Mouse (Mus musculus): ENCODE data around the gene Tbxa2r. TPM values are rescaled to one million over a fixed set of nuclear protein-coding genes. Genes with fewer than 3 reads are reported as not detected.

Tbxa2r gene
- polyA plus RNA-seq, 1 experiment = 2.7 TPM

- Histone ChIP-seq H3K4me1 (ENCODE audit: control insufficient read depth, insufficient read depth, low read length) (no peaks in the 10 kb centered on the region), H3K27ac (ENCODE audit: insufficient read depth, low read length) (no peak overlapping the region), H3K4me3 (ENCODE audit: insufficient read depth, low read length) (no peak overlapping the region)
- TF ChIP-seq CTCF (IDR thresholded peaks at IDR 0.05; ENCODE audit: extremely low read depth, insufficient read depth, low read length) (no peak), POLR2A (IDR thresholded peaks at IDR 0.05; ENCODE audit: extremely low read depth, insufficient read depth, low read length) (no peak)
Measured at GRCm38 (mm10) chr10:81367207-81367495, 38.6 kb downstream of the Tbxa2r start.

- no peak overlapping the region for H3K4me3 ChIP-seq (ENCODE audit: insufficient read depth, low read length)
- peaks cover 7% of the 10 kb centered on the region; the same call in 1 of the 2 replicates for H3K4me1 ChIP-seq (ENCODE audit: control insufficient read depth, insufficient read depth, low read length)
- no peak overlapping the region for H3K27ac ChIP-seq (ENCODE audit: insufficient read depth, low read length)
- TF ChIP-seq CTCF (IDR thresholded peaks at IDR 0.05; ENCODE audit: extremely low read depth, insufficient read depth, low read length) (no peak), POLR2A (IDR thresholded peaks at IDR 0.05; ENCODE audit: extremely low read depth, insufficient read depth, low read length) (no peak)
Measured at GRCm38 (mm10) chr10:81375322-81375721, 46.8 kb downstream of the Tbxa2r start.

GRCm38 (mm10) chr10:81376561-81377361, 48.2 kb downstream of the Tbxa2r start:
- Histone ChIP-seq H3K4me1 (ENCODE audit: control insufficient read depth, insufficient read depth, low read length) (peaks cover 7% of the 10 kb centered on the region; the same call in 1 of the 2 replicates), H3K27ac (ENCODE audit: insufficient read depth, low read length) (no peak overlapping the region), H3K4me3 (ENCODE audit: insufficient read depth, low read length) (peak overlapping the region; percentile 89)
- no peak for TF ChIP-seq POLR2A (IDR thresholded peaks at IDR 0.05; ENCODE audit: extremely low read depth, insufficient read depth, low read length)
- no peak for TF ChIP-seq CTCF (IDR thresholded peaks at IDR 0.05; ENCODE audit: extremely low read depth, insufficient read depth, low read length)

- no peak overlapping the region for H3K27ac ChIP-seq (ENCODE audit: insufficient read depth, low read length)
- peaks cover 7% of the 10 kb centered on the region; the same call in 1 of the 2 replicates for H3K4me1 ChIP-seq (ENCODE audit: control insufficient read depth, insufficient read depth, low read length)
- peak overlapping the region; percentile 89 for H3K4me3 ChIP-seq (ENCODE audit: insufficient read depth, low read length)
- no peak for TF ChIP-seq POLR2A (IDR thresholded peaks at IDR 0.05; ENCODE audit: extremely low read depth, insufficient read depth, low read length)
- TF ChIP-seq CTCF (IDR thresholded peaks at IDR 0.05; ENCODE audit: extremely low read depth, insufficient read depth, low read length) = no peak
Measured at GRCm38 (mm10) chr10:81377362-81377664, 48.8 kb downstream of the Tbxa2r start.

- no peak for TF ChIP-seq CTCF (IDR thresholded peaks at IDR 0.05; ENCODE audit: extremely low read depth, insufficient read depth, low read length)
- peak; percentile 56; the same call in 1 of the 2 replicates for TF ChIP-seq POLR2A (IDR thresholded peaks at IDR 0.05; ENCODE audit: extremely low read depth, insufficient read depth, low read length)
- Histone ChIP-seq H3K4me1 (ENCODE audit: control insufficient read depth, insufficient read depth, low read length) (peaks cover 7% of the 10 kb centered on the region; the same call in 1 of the 2 replicates), H3K27ac (ENCODE audit: insufficient read depth, low read length) (no peak within 1 kb of the TSS), H3K4me3 (ENCODE audit: insufficient read depth, low read length) (peak within 1 kb of the TSS; percentile 89)
Measured at GRCm38 (mm10) chr10:81377793-81378552, 49.4 kb downstream of the Tbxa2r start, which contains the start of gene Fzr1. TSS of gene Fzr1 (minus strand) at chr10:81378516.

- no peak for TF ChIP-seq CTCF (IDR thresholded peaks at IDR 0.05; ENCODE audit: extremely low read depth, insufficient read depth, low read length)
- TF ChIP-seq POLR2A (IDR thresholded peaks at IDR 0.05; ENCODE audit: extremely low read depth, insufficient read depth, low read length) = 0 out of 2 replicates have a peak, but pooled peaks have one; percentile 15
- Histone ChIP-seq H3K4me3 (ENCODE audit: insufficient read depth, low read length) (peak overlapping the region; percentile 89), H3K4me1 (ENCODE audit: control insufficient read depth, insufficient read depth, low read length) (peaks cover 7% of the 10 kb centered on the region; the same call in 1 of the 2 replicates), H3K27ac (ENCODE audit: insufficient read depth, low read length) (no peak overlapping the region)
Measured at GRCm38 (mm10) chr10:81378553-81379182, 50.1 kb downstream of the Tbxa2r start.

- Histone ChIP-seq H3K4me3 (ENCODE audit: insufficient read depth, low read length) (peak overlapping the region; percentile 32; the same call in 1 of the 2 replicates), H3K27ac (ENCODE audit: insufficient read depth, low read length) (no peak overlapping the region), H3K4me1 (ENCODE audit: control insufficient read depth, insufficient read depth, low read length) (peaks cover 7% of the 10 kb centered on the region; the same call in 1 of the 2 replicates)
- TF ChIP-seq POLR2A (IDR thresholded peaks at IDR 0.05; ENCODE audit: extremely low read depth, insufficient read depth, low read length) (no peak), CTCF (IDR thresholded peaks at IDR 0.05; ENCODE audit: extremely low read depth, insufficient read depth, low read length) (no peak)
Measured at GRCm38 (mm10) chr10:81379183-81379553, 50.6 kb downstream of the Tbxa2r start.

- TF ChIP-seq POLR2A (IDR thresholded peaks at IDR 0.05; ENCODE audit: extremely low read depth, insufficient read depth, low read length) (no peak), CTCF (IDR thresholded peaks at IDR 0.05; ENCODE audit: extremely low read depth, insufficient read depth, low read length) (no peak)
- Histone ChIP-seq H3K4me1 (ENCODE audit: control insufficient read depth, insufficient read depth, low read length) (peaks cover 7% of the 10 kb centered on the region; the same call in 1 of the 2 replicates), H3K27ac (ENCODE audit: insufficient read depth, low read length) (no peak overlapping the region), H3K4me3 (ENCODE audit: insufficient read depth, low read length) (no peak overlapping the region)
Measured at GRCm38 (mm10) chr10:81379809-81380378, 51.4 kb downstream of the Tbxa2r start.

GRCm38 (mm10) chr10:81382039-81382438, 53.5 kb downstream of the Tbxa2r start:
- no peak overlapping the region for H3K27ac ChIP-seq (ENCODE audit: insufficient read depth, low read length)
- H3K4me1 ChIP-seq (ENCODE audit: control insufficient read depth, insufficient read depth, low read length) = peaks cover 8% of the 10 kb centered on the region
- no peak overlapping the region for H3K4me3 ChIP-seq (ENCODE audit: insufficient read depth, low read length)
- no peak for TF ChIP-seq POLR2A (IDR thresholded peaks at IDR 0.05; ENCODE audit: extremely low read depth, insufficient read depth, low read length)
- no peak for TF ChIP-seq CTCF (IDR thresholded peaks at IDR 0.05; ENCODE audit: extremely low read depth, insufficient read depth, low read length)

All from cortical plate, adult 2 months (tissue).